Mouse (Mus musculus) layer of hippocampus, adult 9-10 months (tissue): ENCODE results near the gene Dap.

ENCODE experiments used
- DNase-seq: peaks from one replicate; pipeline ENCODE4 v3.0.0; 2022; ENCODE audit warnings: low spot score

Gene Dap

GRCm38 (mm10) chr15:31302293-31302990 lies 78.3 kb downstream of the Dap start:
- no peak for DNase-seq

GRCm38 (mm10) chr15:31304302-31304701 lies 80.2 kb downstream of the Dap start:
- DNase-seq, result no peak

GRCm38 (mm10) chr15:31305181-31305580 lies 81.1 kb downstream of the Dap start:
- DNase-seq, result no peak

GRCm38 (mm10) chr15:31306726-31307125 lies 82.6 kb downstream of the Dap start:
- no peak for DNase-seq

GRCm38 (mm10) chr15:31309526-31309925 lies 85.4 kb downstream of the Dap start:
- no peak for DNase-seq

- no peak for DNase-seq
These were observed 87.9 kb downstream of the Dap start for GRCm38 (mm10) chr15:31312001-31312400.

GRCm38 (mm10) chr15:31315630-31316231 lies 91.6 kb downstream of the Dap start:
- peak; percentile 80 for DNase-seq

GRCm38 (mm10) chr15:31317056-31317805 lies 93.1 kb downstream of the Dap start:
- no peak for DNase-seq

GRCm38 (mm10) chr15:31318158-31318955 lies 94.2 kb downstream of the Dap start:
- DNase-seq, result no peak

- no peak for DNase-seq
These were observed 94.9 kb downstream of the Dap start for GRCm38 (mm10) chr15:31319046-31319445.

GRCm38 (mm10) chr15:31320598-31321377 lies 96.7 kb downstream of the Dap start:
- no peak for DNase-seq

- no peak for DNase-seq
These were observed 99.6 kb downstream of the Dap start for GRCm38 (mm10) chr15:31323684-31324083.
